Comparison of ENCODE assay signal across 8 mouse cellular contexts in genomic region chr13:49421959-49422358, GRCm38 (mm10). TPM values are rescaled to one million over a fixed set of nuclear protein-coding genes. Genes with fewer than 3 reads are reported as not detected.
DNase-seq lines count a peak whose midpoint lies in the region; ATAC-seq and TF ChIP-seq lines count a peak whose summit lies in the region.

No protein-coding gene starts in this region.

- peak overlapping the region; percentile 95 for H3K4me3 ChIP-seq in testis, adult 2 months (ENCODE audit: control insufficient read depth, low read depth, low read length)
- H3K4me3 ChIP-seq in liver, embryonic 11.5 days (ENCODE audit: low read depth, low read length): peak overlapping the region; percentile 91

- TF ChIP-seq CTCF in testis, adult 2 months (IDR thresholded peaks at IDR 0.05; ENCODE audit: control insufficient read depth, insufficient read depth, insufficient replicate concordance, low read depth, low read length): no peak

- peak overlapping the region; percentile 87 for H3K9ac ChIP-seq in liver, embryonic 11.5 days (ENCODE audit: low read depth, low read length)

- H3K36me3 ChIP-seq in testis, adult 2 months (ENCODE audit: control insufficient read depth, insufficient read depth, low read length): no peaks in the 10 kb centered on the region
- no peaks in the 10 kb centered on the region for H3K36me3 ChIP-seq in liver, embryonic 11.5 days (ENCODE audit: control insufficient read depth, insufficient read depth, low read length)

- no peak for ATAC-seq in liver, embryonic 11.5 days (replicated peaks; ENCODE audit: low FRiP score)

- H3K4me1 ChIP-seq in testis, adult 2 months (ENCODE audit: control insufficient read depth, insufficient read depth, low read length): peaks cover 14% of the 10 kb centered on the region
- peaks cover 22% of the 10 kb centered on the region for H3K4me1 ChIP-seq in liver, embryonic 11.5 days (replicated peaks; ENCODE audit: control insufficient read depth, insufficient read depth, low read length)

- no peaks in the 10 kb centered on the region for H3K27me3 ChIP-seq in testis, adult 2 months (ENCODE audit: control insufficient read depth, insufficient read depth, low read length)
- no peaks in the 10 kb centered on the region for H3K27me3 ChIP-seq in liver, embryonic 11.5 days (replicated peaks; ENCODE audit: control insufficient read depth, insufficient read depth, low read length)

- H3K9me3 ChIP-seq in liver, embryonic 11.5 days (ENCODE audit: control insufficient read depth, low read length): no peaks in the 10 kb centered on the region

- H3K4me2 ChIP-seq in liver, embryonic 11.5 days: peak overlapping the region; percentile 96

- peak; percentile 34 for DNase-seq in cerebellum, adult 9-10 months
- DNase-seq in cerebellum, adult 8-10 months: no peak
- DNase-seq in testis, postnatal 14 days (ENCODE audit: low spot score): no peak
- DNase-seq in liver, embryonic 11.5 days (ENCODE audit: low spot score): no peak
- no peak for DNase-seq in frontal cortex, postnatal 10 days (ENCODE audit: low spot score in 2 of 2)
- no peak for DNase-seq in adrenal gland, postnatal 36 days
- no peak for DNase-seq in thymus, postnatal 14 days

- no peak for TF ChIP-seq POLR2A in testis, adult 2 months (IDR thresholded peaks at IDR 0.05; ENCODE audit: control insufficient read depth, low read depth, low read length)

- 11% methylated on average over 4 of the region's 4 CpGs for WGBS in liver, embryonic 11.5 days

- no peak overlapping the region; the same call in 1 of the 2 replicates for H3K27ac ChIP-seq in testis, adult 2 months (ENCODE audit: control insufficient read depth, insufficient read depth, low read depth, low read length)
- H3K27ac ChIP-seq in liver, embryonic 11.5 days (ENCODE audit: low read depth, low read length): no peak overlapping the region

RNA-seq across cellular contexts. Expression of gene Ippk, which starts 0.9 kb away (rescaled TPM):
- polyA plus RNA-seq in testis, adult 2 months (2012; rRNA removed): 11.6 and 12.2 TPM in 2 replicates
- polyA plus RNA-seq in liver, embryonic 11.5 days (2014; fragmentation: Nextera tagmentation; extraction: Ambion mirVana): 19.0 and 23.7 TPM in 2 replicates
- total RNA-seq in adrenal gland, postnatal 36 days (2021): 10 to 100 TPM; 33.1 to 49.4 TPM
